Mouse (Mus musculus) embryonic fibroblast, embryonic 13.5 days (primary cell): ENCODE measurements around the gene Rab3ip.

ENCODE experiments used
- CTCF ChIP-seq: IDR thresholded peaks from 2 replicates; pipeline ENCODE4 v1.5.1; 2011; ENCODE audit warnings: mild to moderate bottlenecking, control low read depth, low read length, moderate library complexity, borderline replicate concordance; ENCODE audit not compliant: insufficient read depth
- POLR2A ChIP-seq: IDR thresholded peaks from 2 replicates; pipeline ENCODE4 v1.6.1; 2011; ENCODE audit warnings: low read depth, mild to moderate bottlenecking, control low read depth, low read length, moderate library complexity

- TF ChIP-seq CTCF (no peak), POLR2A (no peak)
Measured at GRCm38 (mm10) chr10:116921416-116921815, 29.2 kb downstream of the Rab3ip start.
